Mouse (Mus musculus) cerebellum, adult 9-10 months (tissue): ENCODE measurements around the gene 1700001C02Rik.

Experiments used
- DNase-seq: peaks from one replicate; pipeline ENCODE4 v3.0.0; 2022

1700001C02Rik gene

DNA sequence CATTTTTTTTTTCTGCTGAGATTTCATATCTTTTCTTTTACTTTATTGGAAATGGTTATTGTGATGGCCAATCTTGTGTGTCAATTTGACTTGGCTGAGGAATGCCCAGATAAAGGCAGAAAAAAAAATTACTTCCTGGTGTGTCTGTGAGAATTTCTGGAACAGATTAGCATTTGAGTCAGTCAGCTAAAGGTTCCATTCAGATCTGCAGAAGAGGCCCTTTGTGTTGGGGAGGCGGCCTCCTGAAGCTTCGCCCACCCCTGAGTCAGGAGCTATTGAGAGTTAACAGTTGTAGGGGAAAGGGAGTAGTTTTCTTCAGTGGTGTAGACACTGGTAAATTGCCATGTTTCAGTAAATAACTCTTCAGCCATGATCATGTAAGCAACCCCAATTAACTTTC is 29.4 kb downstream of the 1700001C02Rik start:
- no peak for DNase-seq

DNA sequence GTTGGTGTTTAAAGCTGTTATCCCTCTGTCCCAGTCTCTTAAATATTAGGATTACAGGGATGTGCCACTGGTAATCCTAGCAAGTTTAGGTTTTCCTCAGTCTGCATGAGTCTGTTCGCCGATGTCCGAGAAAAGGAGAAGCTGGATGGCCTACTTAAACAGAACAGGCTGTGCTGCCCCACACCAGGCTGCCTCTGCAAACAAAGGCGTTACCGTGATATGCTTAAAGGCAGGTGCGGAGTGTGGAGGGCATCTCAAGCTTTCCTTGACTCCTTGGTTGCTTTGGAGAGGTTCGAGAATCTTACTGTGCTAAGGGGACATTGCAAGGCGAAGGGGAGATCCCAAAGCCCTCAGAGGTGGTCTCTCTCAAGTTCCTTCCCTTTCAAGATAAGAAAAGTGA is 31.0 kb downstream of the 1700001C02Rik start:
- DNase-seq, result no peak

DNA sequence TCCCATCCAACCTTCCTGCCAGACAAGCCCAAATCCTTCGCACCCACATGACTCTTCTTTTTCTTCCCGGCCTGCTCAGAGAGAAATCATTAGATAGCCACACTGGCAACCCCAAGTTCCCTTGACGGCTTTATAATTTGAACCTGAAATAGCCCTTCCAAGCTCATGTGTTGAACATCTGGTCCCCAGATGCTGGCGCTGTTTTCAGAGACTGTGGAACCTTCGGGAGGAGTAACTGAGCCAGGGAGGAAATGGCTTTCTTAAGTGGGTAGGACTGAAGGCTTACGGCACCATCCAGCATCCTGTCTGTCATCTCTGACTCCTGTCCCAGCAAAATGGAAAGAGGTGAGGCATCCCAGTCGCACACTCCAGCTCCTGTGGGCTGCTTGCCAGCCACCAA is 31.5 kb downstream of the 1700001C02Rik start:
- no peak for DNase-seq

DNA sequence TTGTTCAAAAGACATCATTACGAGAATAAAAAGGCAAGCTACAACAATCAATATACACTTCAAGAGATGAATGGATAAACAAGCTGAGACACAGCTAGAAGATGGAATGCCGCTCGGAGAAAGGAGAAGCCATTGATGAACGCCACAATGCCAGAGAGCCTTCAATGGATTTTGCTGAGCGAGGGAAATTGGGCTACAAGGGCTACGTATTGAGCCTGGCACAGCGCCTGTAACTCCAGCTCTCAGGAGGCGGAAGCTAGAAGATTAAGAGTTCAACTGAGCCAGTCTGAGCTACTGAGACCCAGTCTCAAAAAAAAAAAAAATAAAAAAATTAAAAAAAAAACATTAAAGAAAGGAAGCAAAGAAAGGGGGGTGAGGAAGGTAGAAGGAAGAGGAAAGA is 47.3 kb downstream of the 1700001C02Rik start:
- DNase-seq, result no peak

DNA sequence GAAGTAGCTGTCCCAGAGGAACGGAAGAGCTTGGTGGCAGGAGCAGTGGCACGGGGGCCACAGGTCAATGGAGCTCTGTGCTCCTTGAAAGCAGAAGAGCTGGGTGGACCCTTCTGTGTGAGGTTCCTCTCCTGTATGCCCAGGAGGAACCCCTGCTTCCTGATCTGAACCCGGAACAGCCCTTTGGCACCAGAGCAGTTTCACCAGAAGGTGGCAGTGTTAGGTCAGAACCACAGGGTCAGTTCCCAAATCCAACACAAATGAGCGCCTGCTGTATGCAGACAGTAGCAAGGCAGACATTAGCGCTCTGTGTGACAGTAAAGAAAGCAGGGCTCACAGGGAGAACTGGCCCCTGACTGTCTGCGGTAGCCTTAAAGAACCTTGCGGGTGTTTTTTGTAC is 50.5 kb downstream of the 1700001C02Rik start:
- peak; percentile 82 for DNase-seq

DNA sequence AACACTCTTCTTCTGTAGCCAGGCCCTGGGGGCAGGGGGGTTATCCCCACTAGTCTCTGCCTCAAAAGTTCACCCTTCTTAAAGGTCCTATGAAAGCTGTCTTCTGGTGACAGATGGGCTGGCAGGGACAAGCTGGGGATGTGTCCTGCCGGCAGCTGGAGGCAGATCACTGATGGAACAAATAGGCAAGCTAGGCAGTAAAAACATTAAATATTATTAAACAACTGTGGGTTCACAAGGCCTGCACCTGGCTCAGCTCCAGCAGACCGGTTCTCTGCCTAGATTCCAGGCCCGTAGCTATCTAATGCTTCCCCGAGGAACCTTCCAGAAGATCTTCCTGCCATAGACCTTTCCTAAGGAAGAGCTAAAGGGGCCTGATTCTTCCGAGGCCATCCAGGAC is 52.3 kb downstream of the 1700001C02Rik start:
- no peak for DNase-seq

DNA sequence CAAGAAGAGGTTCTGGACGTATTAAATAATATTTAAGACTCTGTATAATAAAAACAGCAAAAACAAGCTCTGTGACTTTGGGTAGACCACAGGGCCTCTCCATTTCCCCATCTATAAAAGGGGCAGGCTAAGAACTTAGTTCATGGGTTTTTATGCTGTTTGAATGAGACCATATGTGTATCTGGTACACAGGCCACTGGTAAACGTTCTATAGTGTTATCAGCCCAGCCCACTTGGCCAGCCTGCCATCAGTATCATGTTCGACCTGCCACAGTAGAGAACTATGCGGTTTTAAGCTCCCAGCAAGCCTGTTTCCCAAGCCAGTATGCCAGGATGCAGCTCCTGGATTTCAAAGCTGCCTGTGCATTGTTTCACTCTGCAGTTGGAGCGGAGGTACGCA is 52.7 kb downstream of the 1700001C02Rik start:
- no peak for DNase-seq

DNA sequence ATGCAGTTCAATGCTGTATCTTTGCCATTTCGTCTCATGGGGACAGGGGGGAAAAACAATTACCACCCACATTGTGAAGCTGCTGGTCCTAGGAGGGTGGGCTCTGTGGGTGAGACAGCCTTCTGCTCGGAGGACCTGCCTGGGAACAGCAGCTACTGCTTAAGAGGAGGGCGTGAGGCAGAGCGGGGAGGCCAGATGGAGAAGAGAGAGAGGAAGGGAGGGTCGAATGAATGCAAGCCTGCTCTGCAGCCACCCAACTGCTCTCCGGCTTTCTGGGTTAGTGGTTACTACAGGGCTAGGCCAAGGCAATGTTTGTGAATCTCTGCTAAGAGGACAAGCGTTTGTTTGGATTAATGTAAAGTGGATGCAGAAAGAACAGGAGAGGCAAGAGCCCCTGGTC is 53.6 kb downstream of the 1700001C02Rik start:
- no peak for DNase-seq

DNA sequence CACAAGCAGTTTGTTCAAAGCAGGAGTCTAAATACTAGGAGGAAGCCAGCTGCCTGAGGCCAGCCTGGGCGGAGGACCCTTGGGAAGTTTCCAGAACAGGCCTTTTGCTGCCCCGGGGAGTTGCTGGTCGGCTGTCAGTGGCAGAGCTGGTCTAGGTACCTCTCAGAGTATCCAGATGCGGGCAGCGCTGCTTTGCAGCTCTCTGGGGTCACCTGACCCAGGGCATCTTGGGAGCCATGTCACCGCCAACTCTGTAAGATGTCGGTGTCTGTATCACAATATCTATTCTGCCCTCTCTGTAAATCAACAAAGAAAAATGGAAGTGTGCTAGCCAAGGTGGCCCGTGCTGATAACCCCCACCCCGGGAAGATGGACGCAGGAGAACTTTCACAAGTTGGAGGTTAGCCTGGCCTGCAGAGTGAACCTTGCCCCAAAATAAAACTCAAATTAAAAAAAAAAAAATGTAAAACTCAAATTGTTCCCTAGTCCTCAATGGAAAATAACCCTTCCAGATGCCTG is 54.4 kb downstream of the 1700001C02Rik start:
- no peak for DNase-seq

DNA sequence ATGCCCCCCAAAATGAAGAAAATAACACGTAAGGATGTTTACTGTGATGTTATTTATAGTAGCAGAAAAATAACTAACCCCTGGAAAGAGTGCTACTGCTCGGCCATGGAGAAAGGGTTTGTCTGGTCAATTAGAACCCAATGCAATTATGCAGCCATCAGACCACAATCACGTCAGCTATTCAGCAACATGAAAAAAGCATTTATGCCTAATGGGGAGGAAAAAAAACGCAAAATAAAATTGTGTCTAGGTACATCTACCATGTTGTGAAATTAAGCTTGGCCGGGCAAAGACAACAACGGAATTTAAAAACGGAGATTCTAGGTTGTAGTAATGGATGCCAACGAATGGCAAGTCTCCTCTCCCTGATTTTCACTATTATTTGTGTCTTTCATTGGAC is 56.6 kb downstream of the 1700001C02Rik start:
- DNase-seq, result no peak

DNA sequence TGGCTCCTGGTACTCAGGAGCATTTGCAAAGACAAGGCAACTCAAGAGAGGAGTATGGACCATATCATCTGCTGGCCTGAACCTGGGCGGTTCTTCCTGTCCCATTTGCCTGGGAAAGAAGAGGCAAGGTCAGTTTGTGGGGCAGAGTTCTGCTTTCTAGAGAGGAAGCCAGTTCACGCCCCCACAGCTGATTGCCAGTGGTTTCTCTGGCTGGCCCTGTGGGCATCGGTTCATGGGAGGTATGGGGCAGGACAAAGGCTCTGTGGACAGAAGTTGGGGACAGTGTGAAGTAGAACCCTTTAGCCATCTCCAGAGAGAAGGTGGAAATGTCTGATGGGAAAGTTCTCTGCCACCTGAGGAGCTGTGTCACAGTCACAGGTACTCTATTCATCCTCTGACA is 57.3 kb downstream of the 1700001C02Rik start:
- DNase-seq, result no peak

DNA sequence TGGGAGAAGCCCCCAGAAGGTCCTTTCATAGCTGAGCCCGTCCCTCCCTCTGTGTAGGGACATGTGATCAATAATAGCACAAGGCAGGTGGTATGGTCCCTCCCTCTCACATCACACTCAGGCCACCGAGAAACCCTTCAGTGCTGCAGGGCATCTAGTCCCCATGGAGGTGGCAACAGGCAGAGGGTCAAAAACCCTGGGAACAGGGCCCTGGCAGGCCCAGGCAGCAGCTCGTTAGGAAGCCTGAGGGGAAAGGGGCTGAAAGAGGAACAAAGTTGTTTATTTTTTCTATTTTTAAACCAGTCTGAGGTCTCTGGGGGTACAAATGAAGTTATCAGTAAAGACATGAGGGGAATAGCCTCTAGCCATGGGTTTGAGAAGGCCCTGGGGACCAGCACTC is 58.4 kb downstream of the 1700001C02Rik start:
- no peak for DNase-seq

DNA sequence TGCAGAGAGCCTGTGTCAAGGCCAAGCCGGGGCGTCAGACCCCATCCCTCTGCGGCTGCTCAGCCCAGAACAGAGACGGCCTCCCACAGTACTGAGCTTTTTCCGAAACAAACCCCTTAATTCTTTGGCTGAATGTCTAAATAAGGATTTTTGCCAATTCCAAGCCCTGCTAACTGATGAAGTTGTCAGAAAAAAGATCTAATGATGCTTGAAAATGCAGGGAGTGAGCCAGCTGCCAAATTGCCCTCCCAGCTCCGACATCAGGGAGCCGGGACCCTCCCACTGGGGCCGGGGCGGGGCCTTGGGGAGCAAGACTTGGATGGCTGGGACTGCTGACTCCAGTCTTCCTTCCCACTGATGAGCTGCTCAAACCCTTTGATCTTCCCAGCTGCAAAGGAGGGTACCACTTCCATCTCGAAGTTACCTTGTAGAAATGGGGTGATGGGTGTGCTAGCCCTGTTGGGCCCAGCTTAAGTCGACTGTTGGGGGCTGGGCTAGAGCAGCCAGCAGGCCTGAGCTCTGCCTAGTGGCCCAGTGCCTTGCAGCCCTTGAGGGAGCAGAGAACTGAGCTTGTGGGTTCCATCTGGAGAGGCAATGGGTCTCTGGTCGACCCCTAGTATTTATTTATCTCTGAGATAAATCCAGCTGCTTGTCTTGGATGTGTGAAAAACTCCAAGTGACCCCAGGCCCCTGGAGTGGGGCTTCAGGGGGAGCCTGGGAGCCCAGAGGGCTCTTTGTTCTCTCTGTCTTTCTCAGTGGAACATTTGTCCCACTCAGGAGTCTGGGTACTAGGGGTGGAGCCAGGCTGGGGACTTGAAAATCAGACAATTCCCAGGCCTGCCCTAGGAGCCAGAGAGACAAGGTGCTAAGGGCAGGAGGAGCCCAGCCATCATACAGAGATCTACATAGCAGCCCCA is 60.3 kb downstream of the 1700001C02Rik start:
- no peak for DNase-seq

DNA sequence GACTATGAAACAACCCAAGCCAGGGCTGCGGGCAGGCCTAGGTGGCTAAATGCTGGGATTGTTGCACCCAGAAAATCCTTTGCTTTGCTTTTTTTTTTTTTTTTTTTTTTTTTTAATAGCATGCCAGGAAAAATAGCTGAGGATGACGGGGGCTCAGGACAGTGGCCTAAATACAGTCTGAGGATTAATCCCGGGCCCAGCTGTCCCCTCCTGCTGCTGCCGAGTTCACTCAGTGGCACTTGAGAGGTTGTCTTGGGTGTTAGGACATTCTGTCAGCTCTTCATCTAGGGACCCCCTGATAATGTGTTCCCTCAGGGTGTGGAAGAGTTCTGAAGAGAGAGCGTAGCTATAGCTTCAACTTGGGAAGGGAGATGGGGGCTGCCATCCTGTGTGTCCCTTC is 61.3 kb downstream of the 1700001C02Rik start:
- no peak for DNase-seq

DNA sequence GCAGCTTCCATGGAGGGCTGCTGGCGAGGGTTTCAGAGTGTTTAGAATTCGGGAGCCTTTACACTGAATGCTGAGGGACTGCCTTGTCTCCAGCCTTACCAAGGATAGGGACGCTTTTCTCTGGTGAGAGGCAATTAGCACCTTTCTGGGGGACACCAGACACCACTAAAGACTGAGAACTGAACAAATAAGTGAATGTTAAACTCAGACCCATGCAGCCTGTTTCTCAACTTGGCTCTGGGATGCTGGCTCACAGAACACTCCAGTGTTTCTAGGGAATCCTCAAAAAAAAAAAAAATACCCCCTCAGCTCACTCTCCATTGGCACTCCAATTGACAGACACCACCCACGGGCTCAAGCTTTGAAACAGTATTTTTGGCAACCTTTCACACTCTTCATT is 63.1 kb downstream of the 1700001C02Rik start:
- DNase-seq, result no peak
